10 mouse cellular contexts compared by ENCODE assay signal in the genomic region with DNA sequence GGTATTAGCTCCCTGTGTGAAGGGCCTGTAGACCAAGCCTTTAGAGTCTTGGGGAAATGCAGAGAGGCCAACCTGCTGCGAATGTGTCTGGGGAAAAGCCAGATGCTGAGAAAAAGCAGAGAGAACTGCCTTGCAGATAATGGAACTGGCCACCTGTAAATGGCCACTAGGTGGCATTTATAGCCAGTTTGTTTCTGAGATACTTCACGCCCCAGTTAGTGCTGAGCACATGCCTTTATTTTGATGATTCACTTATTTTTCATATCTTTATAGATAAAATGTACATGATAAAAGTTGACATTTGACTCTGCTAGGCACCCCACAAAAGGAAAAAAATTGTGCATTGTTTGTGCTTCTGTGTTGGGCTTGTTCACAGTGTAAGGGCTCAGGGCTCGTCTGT. TPM values are rescaled to one million over a fixed set of nuclear protein-coding genes. Genes with fewer than 3 reads are reported as not detected.
DNase-seq lines count a peak whose midpoint lies in the region; ATAC-seq and TF ChIP-seq lines count a peak whose summit lies in the region.
"Had no signal": no experiment of that assay in that cellular context is flagged by ENCODE, and none has a peak within 500 bp of the region (broad histone marks: within the 10 kb centered on the region; RNA-seq: fewer than 3 reads in every experiment).

No protein-coding gene starts in this region.

- no peaks in the 10 kb centered on the region for H3K9me3 ChIP-seq in kidney, postnatal 0 days (replicated peaks; ENCODE audit: low read length)
- H3K9me3 ChIP-seq in kidney, embryonic 14.5 days (ENCODE audit: control insufficient read depth, low read length) = no peaks in the 10 kb centered on the region
- peaks cover 3% of the 10 kb centered on the region for H3K9me3 ChIP-seq in CH12.LX (replicated peaks; ENCODE audit: low read length)

- H3K27ac ChIP-seq in kidney, postnatal 0 days = no peak overlapping the region
- H3K27ac ChIP-seq in kidney, embryonic 14.5 days (ENCODE audit: low read depth, low read length) = no peak overlapping the region
- H3K27ac ChIP-seq in CH12.LX (ENCODE audit: insufficient read depth, low read depth) = no peak overlapping the region

- 57% methylated on average over 3 of the region's 3 CpGs for WGBS in kidney, postnatal 0 days
- WGBS in kidney, embryonic 14.5 days = 65% methylated on average over 3 of the region's 3 CpGs

- no peaks in the 10 kb centered on the region for H3K27me3 ChIP-seq in kidney, postnatal 0 days (ENCODE audit: insufficient read depth, low read length)
- no peaks in the 10 kb centered on the region for H3K27me3 ChIP-seq in kidney, embryonic 14.5 days (ENCODE audit: control insufficient read depth, insufficient read depth, low read length)
- H3K27me3 ChIP-seq in CH12.LX (replicated peaks) = no peaks in the 10 kb centered on the region

- TF ChIP-seq POLR2A in CH12.LX (IDR thresholded peaks at IDR 0.05; ENCODE audit: low read depth, low read length) = no peak

- TF ChIP-seq EP300 in CH12.LX (IDR thresholded peaks at IDR 0.05; ENCODE audit: low read length) = no peak

- no peak overlapping the region for H3K4me3 ChIP-seq in kidney, postnatal 0 days (replicated peaks; ENCODE audit: low read depth, low read length)
- H3K4me3 ChIP-seq in kidney, embryonic 14.5 days (ENCODE audit: low read length) = no peak overlapping the region
- no peak overlapping the region for H3K4me3 ChIP-seq in CH12.LX (replicated peaks in 1 of 3; ENCODE audit: low read depth in 2 of 3, low read length in 2 of 3, poor library complexity in 1 of 3)
- H3K4me3 ChIP-seq: myocyte had no signal

- H3K36me3 ChIP-seq in kidney, postnatal 0 days (ENCODE audit: insufficient read depth, low read length) = peaks cover 32% of the 10 kb centered on the region
- peaks cover 46% of the 10 kb centered on the region; the same call in 1 of the 2 replicates for H3K36me3 ChIP-seq in kidney, embryonic 14.5 days (ENCODE audit: control insufficient read depth, insufficient read depth, low read length)
- peaks cover 19 to 49% of the 10 kb centered on the region in 2 experiments for H3K36me3 ChIP-seq in CH12.LX (replicated peaks in 1 of 2; ENCODE audit: control insufficient read depth in 1 of 2, insufficient read depth in 1 of 2, low read length in 1 of 2)

- TF ChIP-seq CTCF in kidney, postnatal 0 days (IDR thresholded peaks at IDR 0.05; ENCODE audit: low read depth) = peak; percentile 74
- peak; percentile 94 to 96 for TF ChIP-seq CTCF in CH12.LX (conservative IDR thresholded peaks at IDR 0.05 in 1 of 2, IDR thresholded peaks at IDR 0.05 in 1 of 2; ENCODE audit: low read depth in 2 of 2, low read length in 2 of 2)

- peak; percentile 73 for DNase-seq in kidney, postnatal 0 days (ENCODE audit: low spot score)
- DNase-seq in 416B (ENCODE audit: low read depth) (peak; percentile 76), CH12.LX (ENCODE audit: extremely low read depth) (peak; percentile 74)
- DNase-seq in right cerebral cortex, postnatal 25 days = no peak
- DNase-seq in gastrocnemius, adult 8-10 months (ENCODE audit: low spot score in 2 of 2) = no peak

- no peak for ATAC-seq in kidney, postnatal 0 days (replicated peaks; ENCODE audit: low FRiP score, low read depth)
- no peak for ATAC-seq in kidney, embryonic 14.5 days (ENCODE audit: low FRiP score, low TSS enrichment)
- peak; percentile 68 for ATAC-seq in erythroid progenitor cell, adult 5-6 weeks (replicated peaks; ENCODE audit: low FRiP score, poor library complexity, severe bottlenecking)
- ATAC-seq in granulocyte monocyte progenitor cell, adult 5-6 weeks (replicated peaks; ENCODE audit: poor library complexity, severe bottlenecking) = no peak

- in situ Hi-C loops in CH12.LX (cut with MboI; ENCODE audit: low pct_ligation_motif_present, low pct_unique_long_range_greater_than_20kb, low sequenced_read_pairs) = loop anchor here (5.0 kb wide), 2 partner anchors 37 to 152 kb away; no protein-coding TSS in a partner anchor

- TF ChIP-seq RAD21 in CH12.LX (IDR thresholded peaks at IDR 0.05; ENCODE audit: low read depth, low read length) = peak; percentile 94

- no peaks in the 10 kb centered on the region for H3K4me1 ChIP-seq in kidney, postnatal 0 days (replicated peaks; ENCODE audit: insufficient read depth, low read length)
- no peaks in the 10 kb centered on the region for H3K4me1 ChIP-seq in kidney, embryonic 14.5 days (ENCODE audit: control insufficient read depth, insufficient read depth, low read length)
- peaks cover 20 to 64% of the 10 kb centered on the region in 2 experiments for H3K4me1 ChIP-seq in CH12.LX (ENCODE audit: control insufficient read depth in 1 of 2, insufficient read depth in 2 of 2)

- dilution Hi-C loops in CH12.LX (cut with MboI; ENCODE audit: extremely low pct_ligation_motif_present, extremely low pct_unique_long_range_greater_than_20kb, low sequenced_read_pairs) = no loop called here

- no peak overlapping the region for H3K4me2 ChIP-seq in kidney, postnatal 0 days (ENCODE audit: low read length)
- H3K4me2 ChIP-seq in kidney, embryonic 14.5 days (replicated peaks; ENCODE audit: low read depth, low read length) = no peak overlapping the region
- H3K4me2 ChIP-seq in CH12.LX (ENCODE audit: insufficient read depth, low read depth, poor library complexity, severe bottlenecking) = no peak overlapping the region

- no peaks in the 10 kb centered on the region for H3K79me2 ChIP-seq in CH12.LX (replicated peaks; ENCODE audit: control insufficient read depth, extremely low read depth, insufficient read depth, poor library complexity, severe bottlenecking)

- no peak overlapping the region for H3K9ac ChIP-seq in kidney, postnatal 0 days (ENCODE audit: low read depth, low read length)
- no peak overlapping the region for H3K9ac ChIP-seq in kidney, embryonic 14.5 days (ENCODE audit: low read depth, low read length)
- H3K9ac ChIP-seq in CH12.LX (ENCODE audit: insufficient read depth, low read depth) = no peak overlapping the region

TF ChIP-seq in CH12.LX, 34 proteins besides CTCF, POLR2A, EP300 and RAD21 (continues in another document):
- TF ChIP-seq POLR2AphosphoS2 (IDR thresholded peaks at IDR 0.05; ENCODE audit: low read depth, low read length) = no peak
- TF ChIP-seq GABPA (IDR thresholded peaks at IDR 0.05; ENCODE audit: insufficient replicate concordance, low read depth, low read length) = no peak
- no peak for TF ChIP-seq MXI1 (IDR thresholded peaks at IDR 0.05; ENCODE audit: low read depth, low read length)
- no peak for TF ChIP-seq USF1 (IDR thresholded peaks at IDR 0.05; ENCODE audit: low read depth, low read length)
- TF ChIP-seq ZMIZ1 (IDR thresholded peaks at IDR 0.05; ENCODE audit: low read depth, low read length) = no peak
- TF ChIP-seq UBTF (IDR thresholded peaks at IDR 0.05; ENCODE audit: low read depth, low read length) = no peak
- TF ChIP-seq RCOR1 (conservative IDR thresholded peaks at IDR 0.05; ENCODE audit: low read depth, low read length) = no peak
- TF ChIP-seq CHD1 (IDR thresholded peaks at IDR 0.05; ENCODE audit: low read depth, low read length) = no peak
- TF ChIP-seq NRF1 (IDR thresholded peaks at IDR 0.05; ENCODE audit: low read depth, low read length) = no peak
- TF ChIP-seq IRF4 (IDR thresholded peaks at IDR 0.05; ENCODE audit: low read depth, low read length) = peak; percentile 61; the same call in 1 of the 2 replicates
- TF ChIP-seq HCFC1 (IDR thresholded peaks at IDR 0.05; ENCODE audit: low read depth, low read length) = no peak; the same call in 1 of the 2 replicates
- no peak; the same call in 1 of the 2 replicates for TF ChIP-seq ELF1 (IDR thresholded peaks at IDR 0.05; ENCODE audit: low read depth, low read length)
- TF ChIP-seq NELFE (IDR thresholded peaks at IDR 0.05; ENCODE audit: low read depth, low read length) = peak; percentile 29; the same call in 1 of the 2 replicates

RNA-seq across cellular contexts. Expression of a gene that starts 17.7 kb away (rescaled TPM):
- 50.6 and 54.6 TPM in 2 replicates for polyA plus RNA-seq in kidney, postnatal 0 days (2015; fragmentation: Nextera tagmentation; extraction: Ambion mirVana)
- polyA plus RNA-seq in kidney, embryonic 14.5 days (2014; fragmentation: Nextera tagmentation; extraction: Ambion mirVana) = 65.3 and 71.0 TPM in 2 replicates
- total RNA-seq in CH12.LX (2012; rRNA removed) = 11.3 and 18.3 TPM in 2 replicates
- 7.7 and 8.9 TPM in 2 replicates for total RNA-seq in CH12.LX (2014; rRNA removed)
- 26.5 and 27.9 TPM in 2 replicates for polyA plus RNA-seq in CH12.LX (2012; ENCODE audit: insufficient read length, low read depth)
- total RNA-seq in erythroid progenitor cell, adult 5-6 weeks (2015; ENCODE audit: low replicate concordance) = 1.3 and 10.5 TPM in 2 replicates
- 3.5 and 4.6 TPM in 2 replicates for total RNA-seq in erythroid progenitor cell, adult 5-6 weeks (2017; ENCODE audit: low replicate concordance)
- total RNA-seq in gastrocnemius, adult 8-10 months (2022) = 1 to 10 TPM; 3.0 to 6.8 (median 4.0) TPM
- 7.5 and 11.8 TPM in 2 replicates for total RNA-seq in granulocyte monocyte progenitor cell, adult 5-6 weeks (2014; fragmentation: Nextera tagmentation)
- 2.4 and 5.7 TPM in 2 replicates for total RNA-seq in granulocyte monocyte progenitor cell, adult 5-6 weeks (2017)

RNA-seq across cellular contexts. Expression of a gene that starts 33.6 kb away (rescaled TPM):
- polyA plus RNA-seq in kidney, postnatal 0 days (2015; fragmentation: Nextera tagmentation; extraction: Ambion mirVana) = 0.78 and 1.1 TPM in 2 replicates
- 1.3 and 1.5 TPM in 2 replicates for polyA plus RNA-seq in kidney, embryonic 14.5 days (2014; fragmentation: Nextera tagmentation; extraction: Ambion mirVana)
- total RNA-seq in CH12.LX (2012; rRNA removed) = 26.3 and 35.6 TPM in 2 replicates
- total RNA-seq in CH12.LX (2014; rRNA removed) = 75.5 and 83.1 TPM in 2 replicates
- polyA plus RNA-seq in CH12.LX (2012; ENCODE audit: insufficient read length, low read depth) = 19.5 and 24.5 TPM in 2 replicates
- total RNA-seq in erythroid progenitor cell, adult 5-6 weeks (2015; ENCODE audit: low replicate concordance) = 6.8 TPM in 1 of 2 replicates, not detected in the other
- total RNA-seq in erythroid progenitor cell, adult 5-6 weeks (2017; ENCODE audit: low replicate concordance) = not detected in 2 replicates
- not detected for total RNA-seq in gastrocnemius, adult 8-10 months (2022)
- total RNA-seq in granulocyte monocyte progenitor cell, adult 5-6 weeks (2014; fragmentation: Nextera tagmentation) = 1.5 TPM in 1 of 2 replicates, not detected in the other
- total RNA-seq in granulocyte monocyte progenitor cell, adult 5-6 weeks (2017) = not detected in 2 replicates

RNA-seq across cellular contexts. Expression of a gene that starts 49.7 kb away (rescaled TPM):
- not detected in 2 replicates for polyA plus RNA-seq in kidney, postnatal 0 days (2015; fragmentation: Nextera tagmentation; extraction: Ambion mirVana)
- not detected in 2 replicates for polyA plus RNA-seq in kidney, embryonic 14.5 days (2014; fragmentation: Nextera tagmentation; extraction: Ambion mirVana)
- total RNA-seq in CH12.LX (2012; rRNA removed) (1.8 and 2.8 TPM in 2 replicates), CH12.LX (2014; rRNA removed) (3.4 and 4.8 TPM in 2 replicates)
- 2.8 and 3.6 TPM in 2 replicates for polyA plus RNA-seq in CH12.LX (2012; ENCODE audit: insufficient read length, low read depth)
- total RNA-seq in erythroid progenitor cell, adult 5-6 weeks (2015; ENCODE audit: low replicate concordance) = not detected in 2 replicates
- total RNA-seq in erythroid progenitor cell, adult 5-6 weeks (2017; ENCODE audit: low replicate concordance) = not detected in 2 replicates
- not detected for total RNA-seq in gastrocnemius, adult 8-10 months (2022)
- total RNA-seq in granulocyte monocyte progenitor cell, adult 5-6 weeks (2014; fragmentation: Nextera tagmentation) = not detected in 2 replicates
- not detected in 2 replicates for total RNA-seq in granulocyte monocyte progenitor cell, adult 5-6 weeks (2017)
- total RNA-seq: hematopoietic stem cell, adult 5-6 weeks had no signal
- polyA plus RNA-seq: myocyte had no signal

Comparison
In these comparisons a context has a peak if more than half of its experiments do, and no peak if none do; other contexts are left out.
1. DNase-seq: peak in kidney, postnatal 0 days (single experiment), 416B (single experiment) and CH12.LX (single experiment); none in right cerebral cortex, postnatal 25 days (single experiment) and gastrocnemius, adult 8-10 months (0 of 2).